8 mouse cellular contexts compared by ENCODE assay signal in the genomic region with DNA sequence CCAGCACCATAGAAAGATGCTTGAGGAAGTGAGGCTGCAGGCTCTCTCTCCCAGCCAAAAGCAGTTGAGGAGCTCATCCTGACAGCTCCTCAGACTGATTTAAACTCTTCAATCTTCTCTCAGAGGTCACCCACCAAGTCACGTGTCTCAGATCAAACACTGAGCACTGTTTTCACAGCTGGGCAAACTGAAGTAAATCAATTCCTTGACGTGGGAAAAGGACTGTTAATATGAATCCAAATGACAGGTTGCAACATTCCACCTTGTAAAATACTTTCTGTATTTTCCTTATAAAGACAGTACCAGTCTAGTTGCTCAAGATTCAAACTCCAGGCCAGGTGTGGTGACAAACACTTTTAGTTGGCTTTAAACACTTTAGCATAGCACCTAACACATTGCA. TPM values are rescaled to one million over a fixed set of nuclear protein-coding genes. Genes with fewer than 3 reads are reported as not detected.
DNase-seq lines count a peak whose midpoint lies in the region; ATAC-seq and TF ChIP-seq lines count a peak whose summit lies in the region.

No protein-coding gene starts in this region.

- peaks cover 20% of the 10 kb centered on the region for H3K4me1 ChIP-seq in kidney, embryonic 14.5 days (ENCODE audit: control insufficient read depth, insufficient read depth, low read length)
- no peaks in the 10 kb centered on the region; the same call in 1 of the 2 replicates for H3K4me1 ChIP-seq in embryonic facial prominence, embryonic 11.5 days (ENCODE audit: control insufficient read depth, insufficient read depth, low read length)
- H3K4me1 ChIP-seq in kidney, postnatal 0 days (replicated peaks; ENCODE audit: insufficient read depth, low read length): peaks cover 18% of the 10 kb centered on the region

- peak overlapping the region; percentile 76 for H3K4me2 ChIP-seq in kidney, embryonic 14.5 days (replicated peaks; ENCODE audit: low read depth, low read length)
- peak overlapping the region; percentile 30; the same call in 1 of the 2 replicates for H3K4me2 ChIP-seq in embryonic facial prominence, embryonic 11.5 days (ENCODE audit: low read depth, low read length)
- H3K4me2 ChIP-seq in kidney, postnatal 0 days (ENCODE audit: low read length): peak overlapping the region; percentile 87

- no peaks in the 10 kb centered on the region for H3K9me3 ChIP-seq in kidney, embryonic 14.5 days (ENCODE audit: control insufficient read depth, low read length)
- H3K9me3 ChIP-seq in embryonic facial prominence, embryonic 11.5 days (replicated peaks; ENCODE audit: control insufficient read depth, low read length): no peaks in the 10 kb centered on the region
- H3K9me3 ChIP-seq in kidney, postnatal 0 days (replicated peaks; ENCODE audit: low read length): no peaks in the 10 kb centered on the region

- WGBS in kidney, embryonic 14.5 days: 9% methylated on average over 2 of the region's 2 CpGs
- 19% methylated on average over 2 of the region's 2 CpGs for WGBS in embryonic facial prominence, embryonic 11.5 days
- WGBS in kidney, postnatal 0 days: 3% methylated on average over 2 of the region's 2 CpGs

- H3K9ac ChIP-seq in kidney, embryonic 14.5 days (ENCODE audit: low read depth, low read length): peak overlapping the region; percentile 85; the same call in 1 of the 2 replicates
- no peak overlapping the region for H3K9ac ChIP-seq in embryonic facial prominence, embryonic 11.5 days (replicated peaks; ENCODE audit: low read length)
- peak overlapping the region; percentile 95 for H3K9ac ChIP-seq in kidney, postnatal 0 days (ENCODE audit: low read depth, low read length)

- H3K27me3 ChIP-seq in kidney, embryonic 14.5 days (ENCODE audit: control insufficient read depth, insufficient read depth, low read length): no peaks in the 10 kb centered on the region
- no peaks in the 10 kb centered on the region for H3K27me3 ChIP-seq in embryonic facial prominence, embryonic 11.5 days (ENCODE audit: control insufficient read depth, insufficient read depth, low read length)
- no peaks in the 10 kb centered on the region for H3K27me3 ChIP-seq in kidney, postnatal 0 days (ENCODE audit: insufficient read depth, low read length)

- intact Hi-C loops in left cerebral cortex, postnatal 14 days (cut with DNase I): no loop called here

- DNase-seq in kidney, adult 8-10 months: no peak
- DNase-seq in embryonic facial prominence, embryonic 11.5 days (ENCODE audit: low spot score): no peak
- peak; percentile 15 for DNase-seq in kidney, postnatal 0 days (ENCODE audit: low spot score)
- peak; percentile 27 for DNase-seq in neural tube, embryonic 10.5 days (ENCODE audit: extremely low spot score, low spot score)
- no peak for DNase-seq in left cerebral cortex, postnatal 14 days (ENCODE audit: low spot score in 2 of 2)
- no peak for DNase-seq in urinary bladder, postnatal 10 days (ENCODE audit: low spot score)
- DNase-seq in layer of hippocampus, adult 9-11 months: no peak

- peak overlapping the region; percentile 95; the same call in 1 of the 2 replicates for H3K4me3 ChIP-seq in kidney, embryonic 14.5 days (ENCODE audit: low read length)
- H3K4me3 ChIP-seq in embryonic facial prominence, embryonic 11.5 days (ENCODE audit: low read depth, low read length): no peak overlapping the region
- H3K4me3 ChIP-seq in kidney, postnatal 0 days (replicated peaks; ENCODE audit: low read depth, low read length): peak overlapping the region; percentile 98; the same call in 1 of the 2 replicates

- TF ChIP-seq CTCF in kidney, postnatal 0 days (IDR thresholded peaks at IDR 0.05; ENCODE audit: low read depth): no peak

- H3K27ac ChIP-seq in kidney, embryonic 14.5 days (ENCODE audit: low read depth, low read length): no peak overlapping the region
- H3K27ac ChIP-seq in embryonic facial prominence, embryonic 11.5 days (replicated peaks; ENCODE audit: low read depth, low read length): no peak overlapping the region
- no peak overlapping the region for H3K27ac ChIP-seq in kidney, postnatal 0 days

- peaks cover 18% of the 10 kb centered on the region; the same call in 1 of the 2 replicates for H3K36me3 ChIP-seq in kidney, embryonic 14.5 days (ENCODE audit: control insufficient read depth, insufficient read depth, low read length)
- H3K36me3 ChIP-seq in embryonic facial prominence, embryonic 11.5 days (replicated peaks; ENCODE audit: control insufficient read depth, insufficient read depth, low read depth, low read length): peaks cover 2% of the 10 kb centered on the region
- H3K36me3 ChIP-seq in kidney, postnatal 0 days (ENCODE audit: insufficient read depth, low read length): peaks cover 15% of the 10 kb centered on the region

- no peak for ATAC-seq in kidney, embryonic 14.5 days (ENCODE audit: low FRiP score, low TSS enrichment)
- ATAC-seq in embryonic facial prominence, embryonic 11.5 days (replicated peaks; ENCODE audit: insufficient number of reproducible peaks, low FRiP score, low TSS enrichment, low read depth): no peak
- no peak for ATAC-seq in kidney, postnatal 0 days (replicated peaks; ENCODE audit: low FRiP score, low read depth)

RNA-seq across cellular contexts. Expression of a gene that starts 1.6 kb away (rescaled TPM):
- polyA plus RNA-seq in kidney, embryonic 14.5 days (2014; fragmentation: Nextera tagmentation; extraction: Ambion mirVana): 33.1 and 38.8 TPM in 2 replicates
- polyA plus RNA-seq in embryonic facial prominence, embryonic 11.5 days (2014; fragmentation: Nextera tagmentation; extraction: Ambion mirVana): 33.6 and 33.9 TPM in 2 replicates
- polyA plus RNA-seq in kidney, postnatal 0 days (2015; fragmentation: Nextera tagmentation; extraction: Ambion mirVana): 28.8 and 33.3 TPM in 2 replicates
- total RNA-seq in left cerebral cortex, postnatal 14 days (2021): 10 to 100 TPM; 35.0 to 37.1 TPM

RNA-seq across cellular contexts. Expression of a gene that starts 43.4 kb away (rescaled TPM):
- polyA plus RNA-seq in kidney, embryonic 14.5 days (2014; fragmentation: Nextera tagmentation; extraction: Ambion mirVana): 43.2 and 101 TPM in 2 replicates
- 90.0 and 98.5 TPM in 2 replicates for polyA plus RNA-seq in embryonic facial prominence, embryonic 11.5 days (2014; fragmentation: Nextera tagmentation; extraction: Ambion mirVana)
- polyA plus RNA-seq in kidney, postnatal 0 days (2015; fragmentation: Nextera tagmentation; extraction: Ambion mirVana): 45.0 and 50.7 TPM in 2 replicates
- 10 to 100 TPM; 54.2 to 68.5 TPM for total RNA-seq in left cerebral cortex, postnatal 14 days (2021)

Comparison
In these comparisons a context has a peak if more than half of its experiments do, and no peak if none do; other contexts are left out.
1. DNase-seq: peak in kidney, postnatal 0 days (single experiment) and neural tube, embryonic 10.5 days (single experiment); none in kidney, adult 8-10 months (0 of 2), embryonic facial prominence, embryonic 11.5 days (single experiment), left cerebral cortex, postnatal 14 days (0 of 2), urinary bladder, postnatal 10 days (single experiment) and layer of hippocampus, adult 9-11 months (single experiment).
2. H3K4me2 ChIP-seq: peak in every context shown above with its lines; median percentile 87 in kidney, postnatal 0 days; 76 in kidney, embryonic 14.5 days; 30 in embryonic facial prominence, embryonic 11.5 days.